Mouse (Mus musculus) hematopoietic stem cell, adult 5-6 weeks (primary cell): ENCODE data around the gene Fam161b. TPM values are rescaled to one million over a fixed set of nuclear protein-coding genes. Genes with fewer than 3 reads are reported as not detected.
A peak's percentile ranks its signal among the peaks of the same experiment; 100 is the strongest.
"Not testable (repeated sequence)": the region's sequence is repeated elsewhere in the genome, so short reads cannot be mapped to it uniquely, and the experiment has no call there.

Experiments used
- ATAC-seq, 2 experiments: fragments of 125-278 bp in 1 of 2; replicated peaks in 1 of 2; 2 replicates each; pipeline ENCODE4 v1.8.0; 2016 to 2017; ENCODE audit warnings: inconsistent platforms in 2 of 2, mild to moderate bottlenecking in 2 of 2, moderate number of reproducible peaks in 2 of 2, low read depth in 1 of 2, moderate TSS enrichment in 1 of 2; ENCODE audit not compliant: low FRiP score in 2 of 2, poor library complexity in 2 of 2, severe bottlenecking in 2 of 2, insufficient read depth in 1 of 2, low TSS enrichment in 1 of 2
- total RNA-seq: library from RNA; stranded (forward); fragments of 172-1452, 232-1000 nt; gene quantifications from 2 replicates; pipeline ENCODE4 v1.2.3, GENCODE M21; 2017

The Fam161b gene
- total RNA-seq, 1 experiment from 2014 or later = 2.3 TPM

GRCm38 (mm10) chr12:84388774-84389400, 27.3 kb upstream of the Fam161b start:
- peak; percentile 44 to 66 for ATAC-seq

GRCm38 (mm10) chr12:84388097-84388496, 26.5 kb upstream of the Fam161b start:
- no peak for ATAC-seq

GRCm38 (mm10) chr12:84385408-84385807, 23.8 kb upstream of the Fam161b start:
- no peak for ATAC-seq

GRCm38 (mm10) chr12:84384644-84385081, 23.0 kb upstream of the Fam161b start:
- peak; percentile 70 to 84 for ATAC-seq

- no peak for ATAC-seq
Observed at GRCm38 (mm10) chr12:84382369-84382768, 20.7 kb upstream of the Fam161b start.

GRCm38 (mm10) chr12:84373831-84374481, 12.3 kb upstream of the Fam161b start:
- ATAC-seq = no peak

GRCm38 (mm10) chr12:84371647-84372046, 10.0 kb upstream of the Fam161b start:
- ATAC-seq = no peak

- ATAC-seq = no peak
Observed at GRCm38 (mm10) chr12:84366971-84367370, 5.3 kb upstream of the Fam161b start.

- no peak for ATAC-seq
Observed at GRCm38 (mm10) chr12:84365137-84365536, 3.5 kb upstream of the Fam161b start.

- no peak for ATAC-seq
Observed at GRCm38 (mm10) chr12:84364291-84364690, 2.7 kb upstream of the Fam161b start.

- ATAC-seq = no peak
Observed at GRCm38 (mm10) chr12:84362872-84363271, 1.2 kb upstream of the Fam161b start.

GRCm38 (mm10) chr12:84358699-84359098, 2.9 kb downstream of the Fam161b start:
- not testable (repeated sequence) for ATAC-seq

GRCm38 (mm10) chr12:84347192-84347591, 14.4 kb downstream of the Fam161b start:
- peak; percentile 76 for ATAC-seq

GRCm38 (mm10) chr12:84336963-84337625, 24.5 kb downstream of the Fam161b start:
- ATAC-seq = peak; percentile 69 to 94

GRCm38 (mm10) chr12:84327111-84327512, 34.5 kb downstream of the Fam161b start:
- no peak for ATAC-seq

GRCm38 (mm10) chr12:84316721-84317621, 44.7 kb downstream of the Fam161b start, which contains the start of gene Zfp410:
Zfp410 (plus strand) TSS chr12:84316852.
- peak; percentile 88 to 94 for ATAC-seq

- ATAC-seq = no peak
Observed at GRCm38 (mm10) chr12:84316006-84316405, 45.6 kb downstream of the Fam161b start.
